Mouse (Mus musculus) neutrophil, adult 59 days (primary cell): ENCODE measurements around the gene Cenpe. TPM values are rescaled to one million over a fixed set of nuclear protein-coding genes. Genes with fewer than 3 reads are reported as not detected.

Experiments
- total RNA-seq, 2 experiments: library from RNA; stranded (reverse); gene quantifications; 1 replicate in 1 of 2; 2 replicates in 1 of 2; pipeline ENCODE4 v1.2.4; 2023

The Cenpe gene
- 10 to 100 TPM; 24.6 to 26.1 TPM for total RNA-seq

GRCm38 (mm10) chr3:135211805-135212657 lies at the start of gene Cenpe:
Gene Cenpe, plus strand, starts transcription at chr3:135212537.

GRCm38 (mm10) chr3:135280669-135281415 lies 68.5 kb downstream of the Cenpe start, which contains the start of gene Bdh2:
Gene Bdh2, plus strand, starts transcription at chr3:135281221.

GRCm38 (mm10) chr3:135307411-135308259 lies 95.3 kb downstream of the Cenpe start, which contains the start of gene Slc9b2:
Gene Slc9b2, plus strand, starts transcription at chr3:135307700.

Other genes with a start within 250 kb of the Cenpe start
- gene Bdh2, start 68.7 kb downstream of the Cenpe start, total RNA-seq: under 1 TPM in 1 of 2 experiments, not detected in 1; 0.64 TPM
- gene Slc9b2, start 95.2 kb downstream of the Cenpe start, total RNA-seq: not detected
- gene Slc9b1, start 135.5 kb downstream of the Cenpe start, total RNA-seq: not detected
- 10 to 100 TPM; 21.1 to 22.8 TPM for gene Cisd2, start 211.4 kb downstream of the Cenpe start, total RNA-seq
- 100 to 1,000 TPM; 437 to 481 TPM for gene Ube2d3, start 225.6 kb downstream of the Cenpe start, total RNA-seq